Mouse (Mus musculus) fibroblast of lung, adult 2 months (primary cell): ENCODE measurements around the gene Ribc1.

ENCODE experiments used
- DNase-seq: peaks from one replicate; pipeline ENCODE4 v3.0.0-alpha.2; 2011; ENCODE audit warnings: low read depth

The Ribc1 gene

DNA sequence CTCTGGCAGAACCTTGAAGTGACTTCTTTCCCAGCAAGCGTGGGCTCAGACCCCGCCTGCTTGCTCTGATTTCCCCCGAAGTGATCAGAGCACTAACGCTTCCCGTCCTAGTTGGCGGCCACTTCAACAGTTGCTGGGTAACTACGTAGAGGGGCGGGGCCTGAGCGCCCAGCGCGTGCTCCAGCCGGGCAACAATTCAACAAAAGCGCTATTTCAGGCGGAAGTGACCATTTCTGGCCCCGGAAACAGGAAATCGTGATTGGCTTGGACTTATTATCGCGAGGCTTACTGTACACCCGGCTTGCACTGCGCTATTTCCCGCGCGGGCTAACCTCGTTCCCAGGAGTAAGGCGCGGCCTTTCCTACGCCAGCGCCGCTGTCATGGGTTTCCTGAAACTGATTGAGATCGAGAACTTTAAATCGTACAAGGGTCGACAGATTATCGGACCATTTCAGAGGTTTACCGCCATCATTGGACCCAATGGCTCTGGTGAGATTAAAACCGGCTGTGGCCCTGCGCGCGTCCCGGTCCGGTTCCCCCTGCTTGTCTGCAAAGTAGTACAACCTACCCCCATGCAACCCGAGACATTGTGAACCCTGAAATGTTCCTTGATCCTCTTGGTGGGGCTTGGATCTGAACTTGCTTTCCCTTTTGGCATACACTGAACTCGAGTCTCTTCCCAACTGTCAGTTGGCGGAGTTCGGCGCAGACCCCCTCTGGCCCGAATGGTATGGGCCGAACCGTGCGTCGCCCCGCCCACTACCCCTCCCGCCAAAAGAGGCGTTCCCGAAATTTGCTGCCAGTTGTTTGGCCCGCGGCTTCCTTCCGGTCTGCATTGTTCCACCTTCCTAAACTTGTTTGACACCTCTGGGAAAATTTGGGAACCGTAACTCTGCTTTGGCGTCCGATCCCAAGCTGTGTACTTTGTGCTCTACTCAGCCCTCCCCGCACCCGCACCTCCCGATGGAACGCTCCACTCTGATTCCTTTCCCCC, at the start of gene Ribc1, which contains the start of gene Smc1a:
Gene Ribc1 (minus strand): TSS at position 145 of the 995 bp plus-strand sequence.
Gene Smc1a (plus strand): TSS at position 278 of the 995 bp plus-strand sequence.
- peak; percentile 87 for DNase-seq

GRCm38 (mm10) chrX:152065674-152066073, 49.6 kb upstream of the Ribc1 start:
- DNase-seq: no peak

DNA sequence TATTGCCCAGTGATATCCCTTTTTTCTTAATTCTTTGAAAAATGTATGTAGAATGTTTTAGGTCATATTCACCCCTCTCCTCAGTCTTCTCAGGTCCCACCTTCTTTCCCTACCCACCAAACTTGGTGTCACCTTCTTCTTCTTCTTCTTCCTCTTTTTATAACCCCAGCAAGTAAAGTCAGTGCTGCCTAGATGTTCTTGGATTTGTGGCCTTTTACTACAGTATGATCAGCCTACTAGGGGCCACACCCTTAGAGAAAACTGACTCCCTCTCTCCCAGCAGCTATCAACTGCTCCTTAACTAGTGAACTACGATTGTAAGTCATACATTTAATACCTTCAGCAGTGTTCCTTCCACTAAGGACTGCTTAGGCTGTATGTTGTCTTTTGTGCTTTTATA, 38.0 kb upstream of the Ribc1 start:
- no peak for DNase-seq

- DNase-seq: no peak
Observed at GRCm38 (mm10) chrX:152052546-152052945, 36.5 kb upstream of the Ribc1 start.

DNA sequence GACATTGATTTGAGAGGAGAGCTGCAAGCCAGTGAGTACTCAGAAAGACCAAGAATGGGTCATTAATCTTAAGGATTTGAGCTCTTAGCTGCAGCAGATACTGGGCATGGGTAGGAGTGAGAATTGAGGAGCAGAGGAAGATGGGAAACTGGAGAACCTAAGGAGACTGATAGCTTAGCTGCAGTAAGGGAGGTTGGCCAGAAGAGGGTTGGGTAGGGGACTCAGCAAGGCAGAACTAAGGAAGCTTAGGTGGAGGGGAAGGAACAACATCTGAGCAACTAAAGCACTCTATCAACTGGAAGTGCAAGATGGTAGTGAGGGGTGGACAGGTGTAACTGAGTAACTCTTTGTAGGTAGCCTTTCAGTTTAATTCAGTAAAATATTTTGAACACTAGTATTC, 31.1 kb upstream of the Ribc1 start:
- no peak for DNase-seq

DNA sequence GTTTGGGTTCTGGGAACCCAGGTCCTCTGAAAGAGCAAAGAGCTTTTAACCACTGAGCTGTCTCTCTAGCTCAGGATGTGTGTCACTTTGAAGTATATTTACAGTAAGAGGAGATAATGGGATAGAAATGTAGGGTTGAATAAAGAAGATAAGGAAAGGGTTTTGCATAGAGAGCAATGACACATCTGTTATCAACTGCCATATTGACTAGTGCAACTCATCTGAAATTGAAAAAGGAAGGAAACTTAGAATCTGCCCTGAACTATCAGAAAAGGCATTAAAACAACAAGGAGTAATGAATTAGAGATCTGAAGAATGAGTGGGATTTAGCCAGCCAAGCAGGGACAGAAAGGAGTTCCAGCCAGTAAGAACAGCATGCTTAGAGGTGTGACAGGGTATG, 23.8 kb upstream of the Ribc1 start:
- DNase-seq: no peak

DNA sequence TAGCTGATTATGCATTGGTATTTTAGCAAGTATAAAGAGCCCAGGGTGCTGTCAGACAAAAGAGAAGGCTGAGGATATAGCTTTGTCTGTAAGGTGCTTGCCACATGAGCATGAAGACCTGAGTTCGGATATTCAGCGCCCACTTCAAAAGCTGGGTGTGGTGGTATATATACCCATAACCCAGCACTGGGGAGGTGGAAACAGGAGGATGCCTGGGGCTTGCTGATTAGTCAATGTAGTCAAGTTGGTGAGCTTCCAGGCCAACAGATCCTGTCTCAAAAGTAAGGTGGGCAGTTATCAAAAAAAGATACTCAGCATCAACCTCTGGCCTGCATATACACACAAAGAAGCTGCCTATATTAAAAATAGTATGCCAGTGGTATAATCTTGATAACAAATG, 3.2 kb upstream of the Ribc1 start:
- no peak for DNase-seq

DNA sequence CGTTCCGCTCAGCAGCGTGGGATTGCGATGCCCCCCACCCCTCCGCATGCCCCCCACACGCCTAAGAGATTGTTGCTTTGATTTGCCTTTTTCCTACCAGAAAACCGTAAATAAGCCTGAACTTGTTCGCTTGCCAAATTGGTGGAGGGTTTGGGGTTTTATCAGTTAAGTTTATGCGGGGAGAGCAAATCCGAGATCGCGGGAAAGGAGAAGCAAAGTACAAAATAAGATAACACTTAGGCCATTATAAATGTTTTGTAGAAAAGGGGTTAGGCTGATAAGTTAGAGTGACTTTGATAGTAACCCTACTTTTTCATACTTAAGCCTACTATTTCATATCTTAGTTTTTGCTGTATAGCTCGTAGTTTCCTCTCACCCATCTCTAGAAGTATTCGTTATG, 1.1 kb upstream of the Ribc1 start:
- no peak for DNase-seq

DNA sequence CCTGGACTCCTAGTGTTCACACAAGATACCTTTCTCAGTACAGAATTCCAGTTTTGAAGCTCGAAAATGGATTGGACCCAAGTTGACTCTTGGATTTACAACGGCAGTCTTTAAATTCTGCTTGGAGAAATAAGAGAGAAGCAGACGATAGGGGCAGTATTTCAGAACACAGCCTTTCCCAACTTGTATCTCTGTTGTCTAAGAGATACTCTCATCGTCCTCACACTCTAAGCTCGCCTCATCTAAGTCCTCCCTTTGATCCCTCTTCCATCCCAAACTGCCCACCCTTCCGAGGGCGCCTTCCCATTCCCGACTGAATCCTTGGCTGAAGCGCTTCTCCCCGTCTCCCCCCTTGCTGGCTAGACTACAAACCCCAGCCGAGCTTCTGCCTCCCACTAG, 344 bp downstream of the Ribc1 start:
- no peak for DNase-seq

DNA sequence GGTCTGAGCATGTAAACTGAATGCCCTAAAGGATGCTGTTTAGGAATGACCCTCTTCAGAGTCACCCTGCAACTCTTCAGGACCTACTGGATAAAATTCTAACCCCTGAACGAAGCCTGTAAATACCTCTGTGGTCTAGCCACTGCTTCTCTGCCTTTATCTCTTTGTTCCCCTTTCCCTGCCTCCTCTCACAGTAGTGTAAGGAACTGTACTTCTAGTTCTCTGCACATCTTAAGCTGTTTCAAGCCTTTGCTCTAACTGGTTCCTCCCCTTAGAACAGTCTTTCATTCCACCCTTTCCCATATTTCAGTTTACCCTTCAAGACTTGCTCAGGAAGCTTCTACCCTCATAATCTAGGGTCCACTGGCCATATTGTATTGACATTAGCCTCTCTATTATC, 8.2 kb downstream of the Ribc1 start:
- DNase-seq: no peak

- no peak for DNase-seq
Observed at GRCm38 (mm10) chrX:152002865-152003264, 13.2 kb downstream of the Ribc1 start.

DNA sequence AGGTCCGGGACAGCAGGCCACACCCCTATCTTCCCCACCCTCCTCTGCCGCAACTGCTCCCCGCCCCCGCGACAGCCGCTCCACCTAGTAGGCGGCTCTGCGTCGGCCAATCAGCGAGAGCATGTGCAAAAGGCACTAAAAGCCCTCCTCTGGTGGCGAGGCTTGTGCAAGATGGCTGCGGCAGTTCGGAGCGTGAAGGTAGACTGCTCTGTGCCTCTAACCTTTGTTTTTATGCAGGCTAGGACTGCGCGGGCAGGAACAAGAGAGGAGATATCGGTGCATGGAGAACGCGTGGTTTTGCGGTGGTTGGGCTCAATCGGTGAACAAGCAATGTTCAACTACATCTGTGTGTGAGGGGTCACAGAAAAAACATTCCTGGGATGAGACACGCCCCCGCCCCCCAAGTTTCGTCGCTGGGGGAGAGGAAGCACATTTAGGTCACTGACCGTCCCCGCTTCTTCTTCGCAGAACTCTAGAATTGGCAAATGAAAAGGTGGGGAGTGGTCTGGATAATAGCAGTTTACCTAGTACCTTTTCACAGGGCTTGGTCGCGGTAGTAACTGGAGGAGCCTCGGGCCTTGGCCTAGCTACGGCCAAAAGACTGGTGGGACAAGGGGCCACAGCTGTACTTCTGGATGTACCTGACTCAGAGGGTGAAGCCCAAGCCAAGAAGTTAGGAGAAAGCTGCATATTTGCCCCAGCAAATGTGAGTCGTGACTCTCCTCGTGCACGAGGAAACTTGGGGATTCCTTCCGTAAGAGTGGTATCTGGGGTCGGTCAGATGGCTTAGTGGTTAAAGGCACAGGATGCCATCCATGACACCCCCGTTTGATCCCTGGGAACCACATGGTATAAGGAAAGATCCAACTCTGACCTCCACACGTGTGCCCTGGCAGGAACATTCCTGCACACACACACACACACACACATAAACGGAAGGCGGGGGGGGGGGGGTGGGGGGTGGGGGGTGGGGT, 14.1 kb downstream of the Ribc1 start, which contains the start of gene Hsd17b10:
Gene Hsd17b10 (plus strand): TSS at position 109 of the 974 bp plus-strand sequence.
- DNase-seq: peak; percentile 51

- DNase-seq: no peak
Observed at GRCm38 (mm10) chrX:152001182-152001684, 14.9 kb downstream of the Ribc1 start.

DNA sequence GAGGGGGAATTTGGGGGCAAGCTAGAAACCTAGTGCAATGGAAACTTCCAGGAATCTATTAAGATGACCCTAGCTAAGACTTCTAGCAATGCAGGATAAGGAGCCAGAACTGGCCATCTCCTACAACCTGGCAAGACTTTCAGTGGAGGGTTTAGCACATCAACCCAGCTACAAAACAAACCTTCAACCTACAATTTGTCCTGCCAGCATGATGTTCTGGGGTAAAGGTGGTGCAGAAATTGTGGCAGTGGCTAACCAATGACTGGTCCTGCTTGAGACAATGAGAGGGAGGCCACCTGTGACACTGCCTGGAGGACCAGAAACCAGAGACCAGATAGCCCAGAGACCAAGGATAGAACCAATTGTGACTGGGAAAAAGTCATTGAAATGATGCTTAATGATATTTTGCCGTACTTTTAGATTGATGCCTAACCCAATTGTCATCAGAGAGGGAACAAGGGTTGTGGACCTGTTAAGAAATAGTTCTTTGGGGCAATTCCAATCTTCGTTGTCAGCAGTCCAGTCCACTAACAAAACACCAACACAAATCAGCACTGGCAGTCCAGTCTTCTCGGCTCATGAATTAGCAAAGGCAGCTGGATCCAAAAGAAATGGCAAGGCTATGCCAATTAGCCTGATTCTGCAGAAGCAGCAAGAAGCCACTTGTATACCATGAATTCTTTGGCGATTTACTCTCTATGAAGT, 16.9 kb downstream of the Ribc1 start:
- no peak for DNase-seq
